Mouse (Mus musculus) lung, adult 2 months (tissue): ENCODE measurements around the gene Myo10.

ENCODE experiments used
- CTCF ChIP-seq: fragments of 200-500 bp; IDR thresholded peaks from 2 replicates; pipeline ENCODE4 v1.5.1; 2011; ENCODE audit warnings: mild to moderate bottlenecking, low read length, control low read depth; ENCODE audit not compliant: insufficient read depth
- POLR2A ChIP-seq: fragments of 200-500 bp; IDR thresholded peaks from 2 replicates; pipeline ENCODE4 v1.6.1; 2011; ENCODE audit warnings: low read depth, mild to moderate bottlenecking, control low read depth, low read length, borderline replicate concordance; ENCODE audit errors: extremely low read depth

DNA sequence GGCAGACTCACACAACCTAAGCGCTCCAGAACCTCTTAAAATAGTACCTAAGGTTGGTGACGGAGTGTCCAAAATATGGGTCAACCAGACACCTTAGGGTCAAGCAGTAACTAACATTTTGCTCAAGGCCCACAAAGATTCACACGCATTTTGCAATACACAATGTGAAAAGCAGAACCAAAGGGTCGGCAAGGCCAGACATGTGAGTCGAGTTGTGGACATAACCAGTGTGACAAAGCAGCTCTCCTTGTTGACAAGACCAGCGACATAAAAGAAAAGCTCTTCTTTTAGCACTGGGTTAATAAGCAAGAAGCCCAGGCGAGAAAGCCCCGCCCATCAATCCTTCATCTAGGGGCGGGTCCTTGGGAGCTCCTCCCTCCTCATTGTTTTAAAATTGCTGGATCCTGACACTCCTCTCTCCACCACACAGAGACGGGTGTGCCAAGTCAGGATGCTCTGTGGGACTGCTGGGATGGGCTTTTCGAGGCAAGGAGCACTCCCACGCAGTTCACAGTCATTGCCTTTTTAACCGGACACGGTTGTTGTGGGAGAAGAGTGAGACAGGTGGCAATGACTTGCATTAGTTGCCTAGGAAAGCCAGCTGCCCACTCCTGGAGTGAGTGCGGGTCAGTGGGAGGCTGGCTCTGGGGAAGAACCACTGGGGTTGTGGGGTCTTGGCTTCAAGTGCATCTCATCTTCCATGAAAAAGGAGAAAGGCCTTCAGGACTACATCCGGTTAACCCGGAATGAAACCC is 212.8 kb downstream of the Myo10 start:
- no peak for TF ChIP-seq POLR2A
- TF ChIP-seq CTCF: no peak
